Mouse (Mus musculus) hindbrain, embryonic 14.5 days (tissue): Measurements from ENCODE around the gene Mrps25. TPM values are rescaled to one million over a fixed set of nuclear protein-coding genes. Genes with fewer than 3 reads are reported as not detected.

Experiments used
- ATAC-seq: fragments of 200-750 bp; cut with Nextera tagmentation; 2 replicates; pipeline ENCODE4 v1.8.0; 2017; ENCODE audit warnings: moderate number of reproducible peaks, mild to moderate bottlenecking, moderate TSS enrichment, moderate library complexity; ENCODE audit not compliant: low FRiP score
- DNase-seq: peaks from one replicate; pipeline ENCODE4 v3.0.0-alpha.2; 2015; ENCODE audit warnings: low spot score
- H3K27ac ChIP-seq: fragments of 300-500 bp; sonication (generic); 2 replicates; pipeline ENCODE4 v1.5.1; 2014; ENCODE audit warnings: mild to moderate bottlenecking, moderate library complexity
- H3K27me3 ChIP-seq: fragments of 300-500 bp; sonication (generic); 2 replicates; pipeline ENCODE4 v1.6.1; 2014; ENCODE audit warnings: mild to moderate bottlenecking, low read length, mixed read lengths; ENCODE audit not compliant: control insufficient read depth, insufficient read depth
- H3K36me3 ChIP-seq: fragments of 300-500 bp; sonication (generic); replicated peaks from 2 replicates; pipeline ENCODE4 v1.6.1; 2014; ENCODE audit not compliant: control insufficient read depth, insufficient read depth
- H3K4me1 ChIP-seq: fragments of 300-500 bp; sonication (generic); replicated peaks from 2 replicates; pipeline ENCODE4 v1.6.1; 2014; ENCODE audit warnings: antibody characterized with exemption, low read length, mixed read lengths; ENCODE audit not compliant: control insufficient read depth, insufficient read depth
- H3K4me2 ChIP-seq: fragments of 300-500 bp; sonication (generic); replicated peaks from 2 replicates; pipeline ENCODE4 v1.6.1; 2014; ENCODE audit warnings: mild to moderate bottlenecking, moderate library complexity
- H3K4me3 ChIP-seq: fragments of 300-500 bp; sonication (generic); replicated peaks from 2 replicates; pipeline ENCODE4 v1.5.1; 2014; ENCODE audit warnings: mild to moderate bottlenecking, low read length
- H3K9ac ChIP-seq: fragments of 300-500 bp; sonication (generic); 2 replicates; pipeline ENCODE4 v1.6.1; 2014
- H3K9me3 ChIP-seq: fragments of 300-500 bp; sonication (generic); 2 replicates; pipeline ENCODE4 v1.6.1; 2016; ENCODE audit warnings: low read length; ENCODE audit not compliant: control insufficient read depth
- WGBS: fragments of 180-500 bp; shearing (Covaris S2); extraction: QIAGEN DNeasy Blood & Tissue Kit; methylation state at CpG from one replicate; pipeline ENCODE4 v1.1.7; 2014; 5-methylcytosine and 5-hydroxymethylcytosine counted together
- polyA plus RNA-seq: library from polyadenylated mRNA; unstranded; fragments of >200 nt; fragmentation: Nextera tagmentation; extraction: Ambion mirVana; gene quantifications from 2 replicates; pipeline ENCODE4 v1.2.1, GENCODE M21; 2014

Mrps25 gene
- polyA plus RNA-seq, 1 experiment from 2014 or later: 57.3 TPM

DNA sequence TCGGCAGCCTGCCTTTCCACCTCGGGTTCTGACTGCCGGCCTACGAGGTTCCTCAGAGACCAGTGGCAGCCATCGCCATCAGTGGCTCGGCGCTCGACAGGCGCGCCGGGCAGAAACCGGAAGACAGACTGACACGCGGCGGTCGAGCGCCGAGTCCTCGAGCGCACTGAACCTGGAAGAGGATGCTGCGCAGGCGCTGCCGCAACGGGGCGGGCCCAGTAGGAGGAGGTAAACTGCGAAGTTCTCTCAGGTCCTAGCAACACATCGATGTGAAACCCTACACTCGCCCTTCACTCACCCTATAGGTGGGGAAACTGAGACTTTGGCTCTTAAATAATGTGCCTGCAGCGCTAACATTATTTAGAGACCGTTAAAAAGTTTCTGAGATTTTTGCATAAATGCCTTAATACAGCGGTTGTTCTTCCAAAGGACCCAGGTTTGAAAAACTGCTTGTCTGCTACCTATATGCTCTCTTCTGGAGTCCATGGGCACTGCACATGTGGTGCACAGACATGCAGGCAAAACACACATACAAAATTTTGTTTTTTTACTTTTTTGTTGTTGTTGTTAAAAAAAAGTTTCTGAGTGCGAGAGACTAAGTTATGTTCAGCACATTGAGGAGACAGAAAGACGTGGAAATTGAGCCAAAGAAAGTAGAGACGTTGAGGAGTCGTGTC is 31.1 kb upstream of the Mrps25 start, which contains the start of gene Rbsn:
Rbsn (minus strand) TSS at position 153 of the 677 bp plus-strand sequence.
- H3K27me3 ChIP-seq: no peaks in the 10 kb centered on the region
- H3K9ac ChIP-seq: peak within 1 kb of the TSS; percentile 95
- peak within 1 kb of the TSS; percentile 89 for H3K4me3 ChIP-seq
- DNase-seq: peak; percentile 92
- peaks cover 11% of the 10 kb centered on the region for H3K4me1 ChIP-seq
- peak; percentile 94 for ATAC-seq
- peaks cover 15% of the 10 kb centered on the region for H3K36me3 ChIP-seq
- H3K27ac ChIP-seq: peak within 1 kb of the TSS; percentile 94
- no peaks in the 10 kb centered on the region for H3K9me3 ChIP-seq
- H3K4me2 ChIP-seq: peak within 1 kb of the TSS; percentile 96
- WGBS: 10% methylated on average over 35 of the region's 35 CpGs

DNA sequence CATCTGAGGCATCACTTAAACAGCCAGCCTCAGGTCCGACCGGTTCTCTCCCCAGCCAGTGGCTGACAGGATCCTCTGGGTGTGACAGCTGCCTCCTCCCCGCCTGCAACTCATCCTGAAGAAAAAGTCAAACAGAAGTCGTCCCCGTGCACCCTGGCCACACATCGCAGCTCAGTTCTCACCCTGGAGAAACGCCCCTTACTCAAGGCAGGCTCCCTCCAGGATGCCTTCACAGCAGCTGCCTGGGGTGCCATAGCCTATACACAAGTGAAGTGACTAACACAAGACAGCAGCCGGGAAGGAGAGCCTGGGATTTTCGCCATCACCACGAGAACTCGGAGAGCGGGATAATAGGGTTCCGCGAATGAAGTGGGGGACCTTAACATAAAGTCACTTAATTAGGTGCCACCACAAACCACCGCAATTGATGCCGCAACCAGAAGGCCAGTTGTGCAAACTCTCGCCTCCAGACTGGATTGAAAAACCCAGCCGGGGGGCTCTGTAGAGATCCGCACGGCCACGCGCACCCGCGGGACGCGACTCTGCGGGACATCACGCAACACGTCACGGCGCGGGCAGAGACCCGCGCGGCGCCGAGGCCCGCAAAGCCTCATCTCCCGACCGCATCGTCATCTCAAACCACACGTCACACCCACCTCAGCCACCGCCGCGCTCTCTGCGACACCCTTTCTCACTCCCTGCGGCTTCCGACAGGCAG is 30.4 kb upstream of the Mrps25 start:
- Histone ChIP-seq H3K27me3 (no peaks in the 10 kb centered on the region), H3K4me2 (peak overlapping the region; percentile 96), H3K9me3 (no peaks in the 10 kb centered on the region), H3K27ac (peak overlapping the region; percentile 94), H3K9ac (peak overlapping the region; percentile 95), H3K36me3 (peaks cover 18% of the 10 kb centered on the region), H3K4me1 (peaks cover 11% of the 10 kb centered on the region), H3K4me3 (peak overlapping the region; percentile 89)
- ATAC-seq: peak; percentile 77
- WGBS: under 1% methylated on average over 44 of the region's 48 CpGs
- DNase-seq: no peak

DNA sequence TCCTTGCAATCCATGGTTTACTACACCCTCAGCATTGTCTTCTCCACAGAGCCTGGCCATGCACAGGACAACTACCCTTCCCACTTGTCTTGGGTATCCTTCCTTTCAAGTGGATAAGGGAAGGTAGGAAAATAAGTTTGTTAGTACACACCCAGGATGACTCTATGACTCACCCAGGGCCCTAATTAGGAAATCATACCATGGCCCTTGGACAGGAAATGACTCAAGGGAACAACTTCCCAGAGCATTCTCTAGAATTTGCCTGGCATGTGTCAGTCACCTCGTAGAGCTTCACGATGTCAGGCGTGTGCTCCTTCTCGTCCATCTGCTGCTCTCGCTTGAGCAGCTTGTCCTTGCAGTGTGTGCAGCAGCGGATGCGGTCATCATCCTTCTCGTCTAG is 15.6 kb upstream of the Mrps25 start:
- Histone ChIP-seq H3K27ac (no peak overlapping the region), H3K4me1 (no peaks in the 10 kb centered on the region), H3K9me3 (no peaks in the 10 kb centered on the region), H3K36me3 (peaks cover 89% of the 10 kb centered on the region), H3K27me3 (no peaks in the 10 kb centered on the region), H3K4me3 (no peak overlapping the region), H3K9ac (no peak overlapping the region), H3K4me2 (no peak overlapping the region)
- no peak for DNase-seq
- ATAC-seq: no peak
- 93% methylated on average over 8 of the region's 8 CpGs for WGBS

DNA sequence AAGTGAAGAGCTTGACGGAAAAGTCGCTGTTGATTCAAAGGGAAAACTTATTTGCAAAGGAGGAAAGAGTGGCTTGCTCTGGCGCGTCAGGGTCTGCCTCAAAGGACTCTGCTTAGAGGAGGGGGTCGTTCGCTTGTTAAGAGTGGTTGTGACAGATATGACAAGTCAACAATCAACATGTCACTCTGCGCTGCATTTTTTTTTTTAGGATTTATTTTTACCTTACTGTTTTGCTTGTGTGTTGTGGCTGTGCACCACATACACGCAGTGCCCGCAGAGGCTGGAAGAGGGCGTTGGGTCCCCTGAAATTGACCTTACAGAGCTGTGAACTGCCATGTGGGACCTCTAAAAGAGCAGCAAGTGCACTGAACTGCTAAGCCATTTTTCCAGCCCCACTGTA is 345 bp upstream of the Mrps25 start:
- peak; percentile 75 for ATAC-seq
- 0 out of 2 replicates have a peak, but pooled peaks cover 7% of the 10 kb centered on the region for H3K9me3 ChIP-seq
- no peaks in the 10 kb centered on the region for H3K27me3 ChIP-seq
- H3K4me3 ChIP-seq: peak overlapping the region; percentile 66
- peaks cover 24% of the 10 kb centered on the region for H3K36me3 ChIP-seq
- peaks cover 15% of the 10 kb centered on the region for H3K4me1 ChIP-seq
- WGBS: 4% methylated on average over 10 of the region's 10 CpGs
- peak overlapping the region; percentile 57 for H3K4me2 ChIP-seq
- H3K27ac ChIP-seq: peak overlapping the region; percentile 67
- peak overlapping the region; percentile 80 for H3K9ac ChIP-seq
- DNase-seq: no peak

DNA sequence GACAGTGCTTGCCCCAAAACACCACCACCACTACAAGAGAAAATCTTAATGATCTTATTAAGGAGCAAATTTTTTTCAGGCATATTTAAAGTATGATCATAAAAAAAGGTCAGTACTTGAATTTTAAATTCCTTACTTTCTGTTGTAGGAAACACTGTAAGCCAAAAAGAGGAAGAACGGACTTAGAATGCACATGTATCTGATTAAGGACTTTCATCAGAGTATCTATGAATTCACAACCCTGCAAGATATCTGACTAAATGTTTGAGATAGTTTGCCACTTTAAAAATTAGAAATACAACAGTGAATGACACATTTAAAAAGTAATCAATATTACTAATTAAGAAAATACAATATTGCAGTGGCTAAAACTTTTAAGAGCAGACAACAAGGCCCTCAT is 7.4 kb downstream of the Mrps25 start:
- WGBS: 98% methylated on average over 1 of the region's 1 CpGs
- H3K36me3 ChIP-seq: peaks cover 54% of the 10 kb centered on the region
- no peak overlapping the region for H3K4me3 ChIP-seq
- no peak overlapping the region for H3K9ac ChIP-seq
- no peak overlapping the region for H3K4me2 ChIP-seq
- no peaks in the 10 kb centered on the region for H3K27me3 ChIP-seq
- DNase-seq: no peak
- no peaks in the 10 kb centered on the region for H3K4me1 ChIP-seq
- H3K9me3 ChIP-seq: 0 out of 2 replicates have a peak, but pooled peaks cover 9% of the 10 kb centered on the region
- ATAC-seq: no peak
- H3K27ac ChIP-seq: no peak overlapping the region

DNA sequence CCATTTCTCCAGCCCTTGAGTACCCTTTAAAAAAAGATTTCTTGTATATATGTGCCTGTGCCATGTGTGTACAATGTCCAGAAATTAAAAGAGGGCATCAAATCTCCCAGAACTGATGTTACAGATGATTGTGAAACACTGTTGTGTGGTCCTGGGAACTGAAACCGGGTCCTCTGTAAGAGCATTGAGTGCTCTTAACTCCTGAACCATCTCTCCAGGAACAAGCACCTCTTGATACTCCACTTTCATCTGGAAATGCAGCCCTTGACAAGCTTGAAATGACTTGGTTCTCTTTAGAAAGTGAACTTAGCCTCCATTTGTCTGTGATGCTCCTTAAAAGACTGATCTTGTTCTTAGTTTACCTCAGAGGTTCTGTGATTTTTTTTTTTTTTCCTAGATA is 21.1 kb downstream of the Mrps25 start:
- no peak overlapping the region for H3K4me2 ChIP-seq
- ATAC-seq: no peak
- no peak for DNase-seq
- no peak overlapping the region for H3K27ac ChIP-seq
- WGBS: 89% methylated on average over 1 of the region's 1 CpGs
- H3K36me3 ChIP-seq: peaks cover 98% of the 10 kb centered on the region
- no peaks in the 10 kb centered on the region for H3K4me1 ChIP-seq
- H3K9me3 ChIP-seq: no peaks in the 10 kb centered on the region
- no peak overlapping the region for H3K9ac ChIP-seq
- H3K27me3 ChIP-seq: no peaks in the 10 kb centered on the region
- H3K4me3 ChIP-seq: no peak overlapping the region

DNA sequence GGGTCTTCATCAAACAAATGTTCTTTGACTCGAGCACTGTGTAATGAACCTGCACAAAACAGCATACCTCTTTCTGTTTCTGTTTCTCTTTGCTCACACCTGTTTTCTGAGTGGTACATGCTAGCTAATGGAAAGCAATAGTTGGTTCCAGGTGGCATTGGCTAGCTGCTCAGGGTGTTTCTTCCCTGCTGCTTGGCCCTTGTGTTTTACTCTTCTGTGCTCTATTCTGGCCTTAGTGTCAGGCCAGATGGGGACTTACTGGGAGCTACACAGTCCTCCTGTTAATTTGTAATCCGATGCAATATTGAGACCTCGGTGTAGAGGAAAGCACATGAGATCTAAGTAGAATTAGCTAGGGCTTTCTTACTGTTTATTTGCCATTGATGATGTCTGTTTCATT is 25.0 kb downstream of the Mrps25 start:
- no peak overlapping the region for H3K4me3 ChIP-seq
- DNase-seq: no peak
- H3K9ac ChIP-seq: no peak overlapping the region
- H3K9me3 ChIP-seq: no peaks in the 10 kb centered on the region
- 95% methylated on average over 3 of the region's 3 CpGs for WGBS
- no peaks in the 10 kb centered on the region for H3K4me1 ChIP-seq
- peaks cover 99% of the 10 kb centered on the region for H3K36me3 ChIP-seq
- no peak overlapping the region for H3K27ac ChIP-seq
- H3K27me3 ChIP-seq: no peaks in the 10 kb centered on the region
- H3K4me2 ChIP-seq: no peak overlapping the region
- ATAC-seq: no peak

DNA sequence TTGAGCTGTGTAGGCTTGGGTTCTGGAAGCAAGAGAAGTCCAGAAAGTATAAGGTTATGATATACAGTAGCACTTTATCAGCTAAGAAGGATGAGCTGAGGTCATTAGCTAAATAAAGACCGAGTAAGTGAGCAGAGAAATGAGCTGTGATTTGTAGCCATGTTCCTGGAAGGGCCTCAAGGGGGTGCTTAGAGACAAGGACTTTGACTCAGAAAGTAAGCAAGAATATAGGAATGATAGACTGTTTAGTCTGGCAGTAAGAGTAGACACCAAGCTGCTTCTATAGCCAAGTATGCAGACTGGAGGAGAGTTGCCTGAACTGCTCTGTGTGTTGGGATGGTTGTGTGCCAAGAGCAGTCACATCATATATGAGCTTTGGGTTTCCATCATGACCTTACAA is 30.1 kb downstream of the Mrps25 start:
- H3K9me3 ChIP-seq: no peaks in the 10 kb centered on the region
- no peak overlapping the region for H3K27ac ChIP-seq
- DNase-seq (no peak), ATAC-seq (no peak)
- H3K27me3 ChIP-seq: no peaks in the 10 kb centered on the region
- H3K4me3 ChIP-seq: no peak overlapping the region
- 72% methylated on average over 1 of the region's 1 CpGs for WGBS
- H3K4me1 ChIP-seq: no peaks in the 10 kb centered on the region
- peaks cover 76% of the 10 kb centered on the region for H3K36me3 ChIP-seq
- H3K9ac ChIP-seq: no peak overlapping the region
- no peak overlapping the region for H3K4me2 ChIP-seq

DNA sequence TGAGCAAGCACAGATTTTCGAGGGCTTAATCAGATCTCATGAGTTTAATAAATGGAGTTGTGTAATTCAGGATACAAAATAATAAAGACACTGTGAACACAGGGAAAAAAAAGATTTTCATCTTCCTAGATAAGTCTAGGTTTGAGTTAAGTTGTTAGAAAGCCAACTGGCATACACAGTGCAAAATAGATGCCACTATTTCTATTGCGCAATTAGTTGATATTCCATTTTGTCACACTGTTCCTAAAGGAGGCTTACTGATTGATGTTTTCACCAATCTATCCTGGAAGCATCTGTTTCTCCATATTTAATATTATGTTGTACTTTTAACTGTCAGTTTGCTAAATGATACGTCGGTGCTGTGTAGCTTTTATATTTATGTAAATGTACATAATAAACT is 38.0 kb downstream of the Mrps25 start:
- Histone ChIP-seq H3K4me1 (no peaks in the 10 kb centered on the region), H3K4me3 (no peak overlapping the region), H3K36me3 (peaks cover 40% of the 10 kb centered on the region), H3K27me3 (no peaks in the 10 kb centered on the region), H3K9me3 (no peaks in the 10 kb centered on the region), H3K27ac (no peak overlapping the region), H3K9ac (no peak overlapping the region), H3K4me2 (no peak overlapping the region)
- WGBS: 95% methylated on average over 4 of the region's 4 CpGs
- no peak for ATAC-seq
- no peak for DNase-seq
